Mouse (Mus musculus): ENCODE measurements around the gene Fosl1. TPM values are rescaled to one million over a fixed set of nuclear protein-coding genes. Genes with fewer than 3 reads are reported as not detected.

Gene Fosl1
- total RNA-seq, 2 experiments from 2014 or later = not detected

GRCm38 (mm10) chr19:5455568-5455967, 8.2 kb downstream of the Fosl1 start:
- intact Hi-C loops (cut with DNase I) = no loop called here
- DNase-seq = no peak

GRCm38 (mm10) chr19:5456241-5456921, 9.0 kb downstream of the Fosl1 start:
- intact Hi-C loops (cut with DNase I) = no loop called here
- DNase-seq = no peak

GRCm38 (mm10) chr19:5456922-5457745, 9.8 kb downstream of the Fosl1 start:
- intact Hi-C loops (cut with DNase I) = no loop called here

GRCm38 (mm10) chr19:5457746-5458442, 10.5 kb downstream of the Fosl1 start, which contains the start of gene Ccdc85b:
Gene Ccdc85b, minus strand, starts transcription at chr19:5457894.
- no peak for DNase-seq
- intact Hi-C loops (cut with DNase I) = no loop called here

More at GRCm38 (mm10) chr19:5456922-5457745, 9.8 kb downstream of the Fosl1 start:
- peak; percentile 91 to 93 for DNase-seq

- intact Hi-C loops (cut with DNase I) = no loop called here
- no peak for DNase-seq
These were observed 11.7 kb downstream of the Fosl1 start for GRCm38 (mm10) chr19:5459019-5459418.

GRCm38 (mm10) chr19:5459896-5460295, 12.5 kb downstream of the Fosl1 start:
- intact Hi-C loops (cut with DNase I) = loop anchor here (5.0 kb wide), 1 partner anchor 107 kb away; the partner anchor contains the start of gene Ap5b1

GRCm38 (mm10) chr19:5460465-5460911, 13.1 kb downstream of the Fosl1 start, which contains the start of gene Fibp:
Gene Fibp, plus strand, starts transcription at chr19:5460615.
- peak; percentile 78 to 89 for DNase-seq
- intact Hi-C loops (cut with DNase I) = loop anchor here (5.0 kb wide), 1 partner anchor 107 kb away; the partner anchor contains the start of gene Ap5b1

More at GRCm38 (mm10) chr19:5459896-5460295, 12.5 kb downstream of the Fosl1 start:
- no peak for DNase-seq

- no peak for DNase-seq
- intact Hi-C loops (cut with DNase I) = loop anchor here (5.0 kb wide), 1 partner anchor 106 kb away; the partner anchor contains the start of gene Ap5b1
These were observed 14.1 kb downstream of the Fosl1 start for GRCm38 (mm10) chr19:5461411-5461810.

- no peak for DNase-seq
- intact Hi-C loops (cut with DNase I) = loop anchor here (5.0 kb wide), 1 partner anchor 104 kb away; the partner anchor contains the start of gene Ap5b1
These were observed 15.9 kb downstream of the Fosl1 start for GRCm38 (mm10) chr19:5463212-5463611.

- no peak for DNase-seq
- intact Hi-C loops (cut with DNase I) = loop anchor here (5.0 kb wide), 1 partner anchor 103 kb away; the partner anchor contains the start of gene Ap5b1
These were observed 16.6 kb downstream of the Fosl1 start for GRCm38 (mm10) chr19:5463791-5464562.

GRCm38 (mm10) chr19:5465037-5465436, 17.7 kb downstream of the Fosl1 start:
- intact Hi-C loops (cut with DNase I) = no loop called here
- DNase-seq = no peak

GRCm38 (mm10) chr19:5466916-5467500, 19.7 kb downstream of the Fosl1 start:
- intact Hi-C loops (cut with DNase I) = no loop called here

GRCm38 (mm10) chr19:5468374-5468773, 21.0 kb downstream of the Fosl1 start, which contains the start of gene Ctsw:
Gene Ctsw, minus strand, starts transcription at chr19:5468507.
- intact Hi-C loops (cut with DNase I) = no loop called here
- DNase-seq = no peak

More at GRCm38 (mm10) chr19:5466916-5467500, 19.7 kb downstream of the Fosl1 start:
- DNase-seq = no peak

GRCm38 (mm10) chr19:5471846-5472245, 24.5 kb downstream of the Fosl1 start:
- intact Hi-C loops (cut with DNase I) = no loop called here
- DNase-seq = no peak

- intact Hi-C loops (cut with DNase I) = no loop called here
- DNase-seq = no peak
These were observed 25.5 kb downstream of the Fosl1 start for GRCm38 (mm10) chr19:5472857-5473256.

GRCm38 (mm10) chr19:5473720-5474119, 26.4 kb downstream of the Fosl1 start, which contains the start of gene Efemp2:
Gene Efemp2, plus strand, starts transcription at chr19:5473954.
- peak; percentile 67 to 84 for DNase-seq

GRCm38 (mm10) chr19:5474281-5475068, 27.1 kb downstream of the Fosl1 start:
- DNase-seq = peak in 1 of 2 experiments; percentile 42
- intact Hi-C loops (cut with DNase I) = no loop called here

More at GRCm38 (mm10) chr19:5473720-5474119, 26.4 kb downstream of the Fosl1 start, which contains the start of gene Efemp2:
- intact Hi-C loops (cut with DNase I) = no loop called here
